Mouse (Mus musculus): Measurements from ENCODE around the gene Brd3.

- no peak for TF ChIP-seq SIN3A (IDR thresholded peaks at IDR 0.05; ENCODE audit: low read length)
- no peak for TF ChIP-seq EP300 (IDR thresholded peaks at IDR 0.05; ENCODE audit: low read depth in 1 of 2, low read length in 2 of 2)
- no peak for TF ChIP-seq ZNF384 (IDR thresholded peaks at IDR 0.05; ENCODE audit: low read depth, low read length)
- no peak for TF ChIP-seq TAL1 (IDR thresholded peaks at IDR 0.05; ENCODE audit: low read length)
- no peak for TF ChIP-seq CTCF (IDR thresholded peaks at IDR 0.05 in 2 of 3, conservative IDR thresholded peaks at IDR 0.05 in 1 of 3; ENCODE audit: control insufficient read depth in 1 of 3, insufficient read depth in 1 of 3, low read depth in 2 of 3, low read length in 3 of 3, poor library complexity in 1 of 3, severe bottlenecking in 1 of 3)
- no peak for TF ChIP-seq E2F4 (IDR thresholded peaks at IDR 0.05; ENCODE audit: borderline replicate concordance, low read depth, low read length)
- no peak for TF ChIP-seq ETS1 (IDR thresholded peaks at IDR 0.05; ENCODE audit: low read depth, low read length)
- TF ChIP-seq KAT2A (conservative IDR thresholded peaks at IDR 0.05; ENCODE audit: low read depth, low read length) = no peak
- no peak for TF ChIP-seq JUND (IDR thresholded peaks at IDR 0.05; ENCODE audit: low read depth, low read length)
- TF ChIP-seq MAFK (IDR thresholded peaks at IDR 0.05; ENCODE audit: borderline replicate concordance, low read depth, low read length) = no peak
- TF ChIP-seq POLR2A (IDR thresholded peaks at IDR 0.05; ENCODE audit: control insufficient read depth in 1 of 2, insufficient read depth in 1 of 2, low read depth in 1 of 2, low read length in 2 of 2, poor library complexity in 1 of 2) = no peak
Measured at GRCm38 (mm10) chr2:27446812-27447211, 60.6 kb downstream of the Brd3 start.

Measured in MEL (cell line).